Mouse (Mus musculus) CH12.LX (cell line): Measurements from ENCODE around the gene Dbi.

Source experiments
- CTCF ChIP-seq, 2 experiments: IDR thresholded peaks in 1 of 2; conservative IDR thresholded peaks in 1 of 2; 2 replicates each; pipeline ENCODE4 v1.5.1; 2011 to 2012; ENCODE audit warnings: low read depth in 2 of 2, low read length in 2 of 2, improper control_type of control experiment in 1 of 2, inconsistent platforms in 1 of 2, mild to moderate bottlenecking in 1 of 2, moderate library complexity in 1 of 2
- EP300 ChIP-seq: IDR thresholded peaks from 2 replicates; pipeline ENCODE4 v1.6.1; 2011; ENCODE audit warnings: low read length, improper control_type of control experiment
- MAZ ChIP-seq: IDR thresholded peaks from 2 replicates; pipeline ENCODE4 v1.6.1; 2012; ENCODE audit warnings: low read depth, mild to moderate bottlenecking, inconsistent platforms, low read length, improper control_type of control experiment, moderate library complexity
- MEF2A ChIP-seq: IDR thresholded peaks from 2 replicates; pipeline ENCODE4 v1.6.1; 2014; ENCODE audit warnings: low read depth, mild to moderate bottlenecking, inconsistent platforms, low read length, improper control_type of control experiment, borderline replicate concordance
- POLR2A ChIP-seq: IDR thresholded peaks from 2 replicates; pipeline ENCODE4 v1.6.1; 2011; ENCODE audit warnings: low read depth, mild to moderate bottlenecking, improper control_type of control experiment, low read length

- TF ChIP-seq CTCF (conservative IDR thresholded peaks at IDR 0.05 in 1 of 2, IDR thresholded peaks at IDR 0.05 in 1 of 2; ENCODE audit: low read depth in 2 of 2, low read length in 2 of 2) = no peak
- TF ChIP-seq EP300 = no peak
- TF ChIP-seq MEF2A = no peak
- no peak for TF ChIP-seq MAZ
- no peak for TF ChIP-seq POLR2A
Measured at GRCm38 (mm10) chr1:120168016-120168415, 47.1 kb upstream of the Dbi start.
